Mouse (Mus musculus) telencephalon, adult 2 months (tissue): ENCODE measurements around the gene H2-Ob.

ENCODE experiments used
- DNase-seq: peaks from one replicate; pipeline ENCODE4 v3.0.0-alpha.2; 2011; ENCODE audit warnings: low read depth, low spot score

Gene H2-Ob

DNA sequence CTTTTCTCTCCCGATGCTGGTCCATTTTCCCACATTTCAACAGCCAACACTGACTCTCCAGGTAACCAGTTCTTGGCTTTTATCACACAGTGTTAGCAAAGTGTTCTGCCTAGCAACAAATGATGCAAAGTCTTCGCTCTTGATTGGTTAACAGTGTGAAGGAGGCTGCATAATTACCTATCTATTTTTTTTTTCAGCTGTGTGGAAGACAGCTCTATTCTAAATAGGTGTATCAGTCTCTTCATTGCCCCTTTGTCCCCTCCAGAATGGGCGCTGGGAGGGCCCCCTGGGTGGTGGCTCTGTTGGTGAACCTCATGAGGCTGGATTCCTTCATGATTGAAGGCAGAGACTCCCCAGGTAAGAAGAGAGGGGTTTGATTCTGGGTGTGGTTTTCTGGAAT is at the start of gene H2-Ob:
Gene H2-Ob, plus strand, starts transcription at position 198 of the 400 bp plus-strand sequence.
- DNase-seq: no peak

DNA sequence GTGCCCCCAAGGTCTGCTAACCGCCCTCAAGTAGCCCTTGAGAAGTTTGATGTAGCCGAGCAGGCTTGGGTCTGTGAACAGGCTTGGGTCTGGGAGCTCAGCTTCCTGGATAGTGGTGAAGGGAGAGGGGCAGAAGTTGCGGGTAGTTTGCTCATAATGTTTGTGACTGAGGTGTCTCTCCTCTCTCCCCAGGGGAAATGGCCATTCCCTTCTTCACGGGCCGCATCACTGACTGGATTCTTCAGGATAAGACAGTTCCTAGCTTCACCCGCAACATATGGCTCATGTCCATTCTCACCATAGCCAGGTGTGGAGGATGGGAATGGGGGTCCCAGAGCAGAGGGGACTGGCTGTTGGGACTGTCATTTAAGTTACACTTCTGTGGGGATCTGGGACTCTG is 49.7 kb upstream of the H2-Ob start:
- DNase-seq: no peak

DNA sequence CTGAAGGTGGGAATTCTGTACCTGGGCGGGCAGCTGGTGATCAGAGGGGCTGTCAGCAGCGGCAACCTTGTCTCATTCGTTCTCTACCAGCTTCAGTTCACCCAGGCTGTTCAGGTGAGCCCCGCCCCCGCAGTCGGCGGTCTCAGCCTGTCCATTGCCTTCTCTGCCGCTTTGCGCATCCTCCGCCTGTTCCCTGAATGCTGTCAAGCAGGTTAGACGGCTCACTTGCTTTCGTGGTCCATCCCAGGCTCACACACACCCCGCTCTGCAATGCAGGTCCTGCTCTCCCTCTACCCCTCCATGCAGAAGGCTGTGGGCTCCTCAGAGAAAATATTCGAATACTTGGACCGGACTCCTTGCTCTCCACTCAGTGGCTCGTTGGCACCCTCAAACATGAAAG is 45.9 kb upstream of the H2-Ob start:
- no peak for DNase-seq

DNA sequence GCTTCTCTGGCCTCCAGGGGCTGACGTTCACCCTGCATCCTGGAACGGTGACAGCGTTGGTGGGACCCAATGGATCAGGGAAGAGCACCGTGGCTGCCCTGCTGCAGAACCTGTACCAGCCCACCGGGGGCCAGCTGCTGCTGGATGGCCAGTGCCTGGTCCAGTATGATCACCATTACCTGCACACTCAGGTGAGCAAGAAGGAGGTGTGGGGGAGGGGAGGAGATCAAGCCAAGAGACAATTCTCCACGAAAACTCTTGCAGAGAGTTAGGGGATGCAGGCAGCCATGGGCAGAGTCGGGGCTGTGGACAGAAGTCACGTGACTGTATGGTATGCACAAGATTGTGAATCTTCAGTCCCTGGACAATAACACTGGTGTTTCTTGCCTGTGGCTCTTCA is 45.2 kb upstream of the H2-Ob start:
- DNase-seq: no peak

DNA sequence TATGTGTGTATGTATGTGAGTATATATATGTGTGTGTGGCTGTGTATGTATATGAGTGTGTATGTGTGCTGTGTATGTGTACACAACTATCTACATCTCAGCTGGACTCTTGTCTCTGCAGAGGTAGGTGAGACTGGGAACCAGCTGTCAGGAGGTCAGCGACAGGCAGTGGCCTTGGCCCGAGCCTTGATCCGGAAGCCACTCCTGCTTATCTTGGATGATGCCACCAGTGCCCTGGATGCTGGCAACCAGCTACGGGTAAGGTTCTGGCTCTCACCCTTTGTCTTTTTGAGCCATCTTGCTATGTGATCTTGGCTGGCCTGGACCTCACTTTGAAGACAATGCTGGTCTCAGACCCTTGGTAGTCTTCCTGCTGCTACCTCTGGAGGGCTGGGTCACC is 44.0 kb upstream of the H2-Ob start:
- DNase-seq: no peak

DNA sequence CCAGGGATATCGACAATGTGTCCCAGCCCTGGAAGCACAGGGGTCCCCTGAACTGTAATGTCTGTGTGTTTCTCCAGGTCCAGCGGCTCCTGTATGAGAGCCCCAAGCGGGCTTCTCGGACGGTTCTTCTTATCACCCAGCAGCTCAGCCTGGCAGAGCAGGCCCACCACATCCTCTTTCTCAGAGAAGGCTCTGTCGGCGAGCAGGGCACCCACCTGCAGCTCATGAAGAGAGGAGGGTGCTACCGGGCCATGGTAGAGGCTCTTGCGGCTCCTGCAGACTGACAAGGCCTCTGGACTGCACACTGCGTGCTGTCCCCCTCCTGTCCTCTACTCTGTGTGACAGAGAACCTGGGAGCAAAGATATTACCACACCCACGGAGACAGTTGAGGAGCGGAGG is 42.2 kb upstream of the H2-Ob start:
- no peak for DNase-seq

DNA sequence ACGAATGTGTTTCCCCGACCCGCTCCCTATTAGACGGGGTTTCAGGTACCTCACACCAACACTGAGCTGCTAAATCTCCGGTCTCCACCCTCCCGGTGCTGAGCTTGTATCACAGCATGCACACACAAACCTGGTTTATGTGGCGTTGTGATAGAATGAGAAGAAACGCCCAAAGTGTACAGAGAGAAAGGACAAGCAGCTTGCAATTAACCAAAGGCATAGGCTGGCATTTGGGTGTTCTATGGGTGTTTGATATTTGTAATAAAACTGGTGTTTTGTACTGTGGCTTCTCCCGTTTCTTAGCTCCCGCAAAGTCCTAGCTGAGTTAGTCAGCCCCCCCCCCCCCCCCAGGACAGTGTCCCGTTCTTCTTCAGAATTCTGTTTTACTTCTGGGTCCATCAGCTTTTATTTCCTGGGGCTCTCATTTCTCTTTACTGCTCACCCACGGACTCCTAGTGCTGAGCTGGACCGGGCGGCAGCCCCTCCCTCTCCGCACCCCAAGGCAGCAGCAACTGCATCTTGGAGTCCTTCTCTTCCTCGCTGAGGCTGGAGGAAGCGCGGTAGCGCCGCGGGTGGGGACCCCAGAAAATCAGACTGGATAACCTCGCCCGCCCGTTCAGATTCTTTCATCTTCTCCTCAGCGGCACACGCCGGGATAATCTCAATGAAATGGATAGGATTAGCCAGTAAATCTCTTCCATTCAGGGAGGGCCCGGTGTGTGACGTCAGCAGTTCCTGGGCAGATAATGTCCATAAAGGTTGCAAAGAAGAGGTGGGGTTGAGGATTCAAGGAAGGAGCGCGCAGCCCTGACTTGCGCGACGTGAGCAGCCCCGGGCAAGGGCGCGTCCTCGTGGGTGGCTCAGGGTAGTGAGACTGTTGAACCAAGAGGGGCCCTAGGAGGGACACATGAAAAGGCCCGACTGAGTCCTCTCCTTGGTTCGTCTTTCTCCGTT is 41.5 kb upstream of the H2-Ob start, which contains the start of gene Psmb8:
Gene Psmb8, plus strand, starts transcription at position 781 of the 954 bp plus-strand sequence.
- peak; percentile 67 for DNase-seq

DNA sequence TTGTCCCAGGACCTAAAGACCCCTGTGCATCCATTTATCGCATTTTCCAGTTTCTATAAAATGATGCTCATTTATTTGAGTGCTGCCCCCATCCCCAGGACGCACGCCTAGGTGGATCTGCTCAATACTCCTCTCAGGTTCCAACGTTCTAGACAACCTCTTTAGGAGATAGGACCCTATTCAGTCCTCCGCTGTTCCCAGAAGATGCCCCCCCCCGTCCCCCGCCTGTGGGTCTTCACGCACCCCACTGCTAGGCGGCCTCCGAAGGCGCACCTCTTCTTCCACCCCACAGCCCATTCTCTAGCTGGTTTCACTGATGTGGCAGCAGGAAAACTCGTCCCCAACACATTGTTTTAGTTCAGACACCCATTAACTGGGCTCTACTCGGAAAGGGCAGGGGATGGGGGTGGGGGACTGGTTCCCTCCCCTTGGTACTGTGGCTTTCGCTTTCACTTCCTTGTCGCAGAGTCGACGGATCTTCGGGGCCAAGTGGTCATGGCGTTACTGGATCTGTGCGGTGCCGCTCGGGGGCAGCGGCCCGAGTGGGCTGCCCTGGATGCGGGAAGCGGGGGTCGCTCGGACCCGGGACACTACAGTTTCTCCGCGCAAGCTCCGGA is 40.7 kb upstream of the H2-Ob start:
- no peak for DNase-seq

DNA sequence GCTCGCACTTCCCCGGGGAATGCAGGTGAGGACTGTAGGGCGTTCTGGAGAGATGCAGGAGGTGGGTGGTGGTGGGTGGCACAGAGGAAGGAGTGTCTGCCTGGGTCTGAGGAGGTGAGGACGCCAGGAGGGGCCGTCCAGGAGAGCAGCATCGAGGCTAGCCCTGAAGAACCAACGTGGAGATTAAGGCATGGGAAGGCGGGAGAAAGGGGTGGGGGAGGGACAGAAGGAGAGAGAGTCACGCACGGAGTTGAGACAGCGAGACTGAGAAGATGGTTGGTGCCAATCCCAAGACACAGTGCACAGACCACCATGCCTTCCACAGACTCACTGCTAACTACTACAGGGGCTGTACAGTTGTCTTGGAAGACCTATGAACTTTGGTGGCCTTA is 40.2 kb upstream of the H2-Ob start:
- no peak for DNase-seq

DNA sequence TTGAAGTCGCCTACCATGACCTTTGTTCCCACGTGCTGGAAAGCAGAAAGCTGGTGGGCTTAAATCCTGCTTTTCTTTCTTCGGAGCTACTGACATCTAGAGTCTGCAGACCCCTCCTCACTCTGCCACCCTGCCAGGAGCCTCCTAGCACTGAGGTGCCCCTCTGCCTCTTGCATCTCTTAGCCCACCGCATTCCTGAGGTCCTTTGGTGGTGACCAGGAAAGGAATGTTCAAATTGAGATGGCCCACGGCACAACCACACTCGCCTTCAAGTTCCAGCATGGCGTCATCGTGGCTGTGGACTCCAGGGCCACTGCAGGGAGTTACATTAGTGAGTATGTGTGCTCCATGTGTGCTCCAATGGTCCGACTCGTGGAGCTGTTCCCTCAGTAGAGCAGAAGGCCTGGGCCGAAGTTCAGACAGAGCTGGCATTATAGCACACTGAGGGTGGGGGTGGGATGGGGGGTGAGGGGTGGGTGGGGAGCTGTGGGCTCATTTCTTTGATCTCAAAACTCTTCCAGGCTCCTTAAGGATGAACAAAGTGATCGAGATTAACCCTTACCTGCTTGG is 39.6 kb upstream of the H2-Ob start:
- DNase-seq: no peak

DNA sequence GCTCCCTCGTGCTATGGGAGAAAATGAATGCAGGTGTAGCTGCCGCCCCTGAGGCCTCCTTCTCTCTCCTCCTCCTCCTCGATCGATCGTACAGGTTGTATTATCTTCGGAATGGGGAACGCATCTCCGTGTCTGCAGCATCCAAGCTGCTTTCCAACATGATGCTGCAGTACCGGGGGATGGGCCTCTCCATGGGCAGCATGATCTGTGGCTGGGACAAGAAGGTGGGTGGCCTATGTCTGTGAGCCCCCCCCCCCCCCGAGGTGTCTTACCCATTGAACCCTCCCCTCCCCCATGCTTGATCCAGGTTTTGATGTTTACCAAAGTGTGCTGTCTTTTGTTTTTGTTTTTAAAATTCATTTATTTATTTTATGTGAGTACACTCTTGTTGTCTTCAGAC is 38.7 kb upstream of the H2-Ob start:
- DNase-seq: no peak

DNA sequence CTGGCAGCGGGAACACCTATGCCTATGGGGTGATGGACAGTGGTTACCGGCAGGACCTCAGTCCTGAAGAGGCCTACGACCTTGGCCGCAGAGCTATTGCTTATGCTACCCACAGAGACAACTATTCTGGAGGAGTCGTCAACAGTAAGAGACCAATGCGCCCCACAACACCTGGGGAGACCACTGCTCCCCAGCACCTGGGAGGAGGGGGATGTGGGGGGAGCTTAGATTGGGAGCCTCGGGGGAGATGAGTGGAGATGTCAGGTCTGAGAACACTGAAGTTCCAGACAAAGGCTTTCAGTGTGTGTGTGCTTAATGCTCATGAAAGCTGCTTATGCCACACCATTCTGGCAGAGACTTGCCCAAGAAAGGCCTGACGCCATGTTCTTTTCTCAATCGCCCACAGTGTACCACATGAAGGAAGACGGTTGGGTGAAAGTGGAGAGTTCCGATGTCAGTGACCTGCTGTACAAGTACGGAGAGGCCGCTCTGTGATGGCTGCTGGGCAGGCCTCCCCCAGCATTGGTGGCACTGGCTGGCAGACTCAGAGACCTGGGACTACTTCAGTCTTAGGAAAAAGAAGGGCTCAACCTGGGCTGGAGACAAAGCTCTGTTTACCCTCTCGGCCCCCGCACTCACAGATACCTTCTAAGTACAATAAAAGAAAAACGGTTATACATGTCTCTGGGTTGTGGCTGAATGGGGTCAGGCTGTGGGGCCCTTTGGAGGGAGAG is 37.8 kb upstream of the H2-Ob start:
- no peak for DNase-seq

DNA sequence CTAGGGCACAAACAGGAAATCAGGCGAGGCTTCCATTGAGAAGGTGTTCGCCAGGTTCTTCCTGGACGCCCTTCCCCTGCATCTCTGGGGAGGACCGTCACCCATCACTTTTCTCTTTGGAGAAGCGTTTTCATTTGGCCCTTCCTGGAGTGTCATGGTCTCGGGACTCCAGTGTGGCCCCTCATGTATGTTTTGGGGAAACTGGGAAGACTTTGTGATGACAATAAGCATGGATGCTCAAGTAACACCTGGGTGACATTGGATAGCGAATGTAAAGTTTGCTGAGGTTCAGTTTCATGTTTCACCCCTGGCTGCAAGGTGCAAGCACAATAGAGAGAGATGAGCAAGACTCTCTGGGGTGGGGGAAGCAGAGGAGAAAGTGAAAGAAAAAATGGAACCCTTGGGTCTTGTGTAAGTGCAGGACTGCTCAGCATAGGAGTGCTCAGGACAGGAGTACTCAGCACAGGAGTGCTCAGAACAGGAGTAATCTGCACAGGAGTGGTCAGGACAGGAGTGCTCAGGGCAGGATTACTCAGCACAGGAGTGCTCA is 37.1 kb upstream of the H2-Ob start:
- DNase-seq: no peak

DNA sequence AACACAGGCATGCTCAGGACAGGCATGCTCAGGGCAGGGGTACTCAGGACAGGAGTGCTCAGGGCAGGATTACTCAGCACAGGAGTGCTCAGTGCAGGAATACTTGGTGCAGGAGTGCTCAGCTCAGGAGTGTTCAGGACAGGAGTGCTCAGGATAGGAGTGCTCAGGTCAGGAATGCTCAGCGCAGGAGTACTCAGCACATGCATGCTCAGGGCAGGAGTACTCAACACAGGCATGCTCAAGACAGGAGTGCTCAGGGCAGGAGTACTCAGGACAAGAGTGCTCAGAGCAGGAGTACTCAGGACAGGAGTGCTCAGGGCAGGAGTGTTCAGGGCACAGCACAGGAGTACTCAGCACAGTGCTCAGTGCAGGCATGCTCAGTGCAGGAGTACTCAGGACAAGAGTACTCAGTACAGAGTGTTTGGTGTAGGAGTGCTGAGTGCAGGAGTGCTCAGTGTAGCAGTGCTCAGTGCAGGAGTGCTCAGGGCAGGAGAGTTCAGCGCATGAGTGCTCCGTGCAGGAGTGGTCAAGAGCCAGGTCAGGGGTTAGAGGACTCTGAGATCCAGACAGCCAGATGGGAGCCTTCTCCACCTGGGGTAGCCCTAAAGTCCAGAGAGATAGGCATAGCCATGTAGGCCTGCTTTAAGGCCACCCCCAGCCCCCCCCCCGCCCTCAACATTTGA is 35.8 kb upstream of the H2-Ob start:
- DNase-seq: no peak

DNA sequence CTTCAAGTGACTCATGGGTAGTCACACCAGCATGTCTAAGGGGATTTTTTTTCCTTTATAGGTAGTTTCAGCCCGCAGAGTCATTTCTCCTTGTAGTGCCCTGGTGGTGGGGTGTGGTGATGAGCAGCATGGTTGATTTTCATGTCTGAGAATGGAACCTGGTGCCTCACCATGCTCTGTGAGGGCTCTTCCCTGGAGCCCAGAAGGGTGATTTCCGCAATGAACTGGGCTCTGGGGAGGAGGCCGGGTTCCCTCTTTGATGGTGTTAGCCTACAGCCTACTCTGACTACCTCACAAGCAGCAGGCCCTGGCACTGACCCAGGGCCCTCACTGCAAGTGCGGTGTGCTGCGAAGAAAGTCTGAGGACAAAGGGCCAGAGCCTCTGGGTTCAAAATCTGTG is 35.3 kb upstream of the H2-Ob start, which contains the start of gene Tap2:
Gene Tap2, plus strand, starts transcription at position 84 of the 400 bp plus-strand sequence.
- no peak for DNase-seq

DNA sequence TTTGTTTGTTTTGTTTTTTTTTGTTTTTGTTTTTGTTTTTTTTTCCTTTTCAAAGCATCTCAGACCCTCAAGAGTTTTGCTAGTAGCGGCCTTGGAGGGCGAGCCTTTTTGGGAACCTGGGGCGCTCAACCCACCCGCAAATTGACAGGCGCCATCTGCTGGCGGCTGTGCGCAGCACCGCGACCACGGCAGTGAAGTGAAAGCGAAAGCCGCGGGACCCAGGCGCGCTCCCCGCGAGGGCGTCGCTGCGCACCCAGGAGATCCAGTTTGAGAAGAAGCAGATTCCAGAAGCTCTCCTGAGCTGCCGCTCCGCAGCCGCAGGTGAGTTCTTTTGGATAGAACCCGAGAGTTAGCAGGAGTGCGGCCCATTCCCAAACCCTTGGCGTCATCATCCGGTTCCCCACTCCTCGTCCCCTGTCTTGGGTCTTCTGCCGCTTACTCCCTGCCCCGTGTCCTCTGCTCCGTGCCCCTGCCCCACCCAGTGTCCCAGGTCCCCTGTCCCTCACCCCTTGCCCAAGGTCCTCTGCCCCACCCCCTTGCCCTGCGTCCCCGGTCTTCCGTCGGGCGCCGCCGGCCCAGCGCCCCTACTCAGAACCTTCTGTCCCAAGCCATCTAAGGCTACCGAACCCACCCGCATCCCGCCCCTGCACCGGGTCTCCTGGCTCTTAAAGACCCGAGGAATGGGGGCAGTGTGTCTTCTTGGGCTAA is 34.2 kb upstream of the H2-Ob start:
- DNase-seq: no peak

DNA sequence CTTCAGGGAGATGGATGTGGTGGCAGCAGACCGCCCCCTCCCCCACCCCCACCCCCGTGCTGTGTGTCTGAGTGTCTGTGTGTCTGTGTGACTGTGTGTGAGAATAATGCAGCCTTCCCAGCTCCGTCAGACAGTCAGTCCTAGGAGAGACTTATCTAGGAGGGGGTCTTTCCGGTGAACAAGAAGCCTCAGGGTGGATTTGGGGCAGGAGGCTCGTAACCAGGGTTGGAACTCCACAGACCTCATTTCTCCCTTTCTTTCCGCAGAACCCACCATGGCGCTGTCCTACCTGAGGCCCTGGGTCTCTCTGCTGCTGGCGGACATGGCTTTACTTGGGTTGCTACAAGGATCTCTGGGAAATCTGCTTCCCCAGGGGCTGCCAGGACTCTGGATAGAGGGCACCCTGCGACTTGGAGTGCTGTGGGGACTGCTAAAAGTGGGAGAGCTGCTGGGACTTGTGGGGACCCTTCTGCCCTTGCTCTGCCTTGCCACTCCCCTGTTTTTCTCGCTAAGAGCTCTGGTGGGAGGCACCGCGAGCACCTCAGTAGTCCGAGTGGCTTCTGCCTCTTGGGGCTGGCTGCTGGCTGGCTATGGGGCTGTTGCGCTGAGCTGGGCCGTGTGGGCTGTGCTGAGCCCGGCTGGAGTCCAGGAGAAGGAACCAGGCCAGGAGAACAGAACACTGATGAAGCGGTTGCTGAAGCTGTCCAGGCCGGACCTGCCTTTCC is 33.5 kb upstream of the H2-Ob start:
- DNase-seq: no peak

DNA sequence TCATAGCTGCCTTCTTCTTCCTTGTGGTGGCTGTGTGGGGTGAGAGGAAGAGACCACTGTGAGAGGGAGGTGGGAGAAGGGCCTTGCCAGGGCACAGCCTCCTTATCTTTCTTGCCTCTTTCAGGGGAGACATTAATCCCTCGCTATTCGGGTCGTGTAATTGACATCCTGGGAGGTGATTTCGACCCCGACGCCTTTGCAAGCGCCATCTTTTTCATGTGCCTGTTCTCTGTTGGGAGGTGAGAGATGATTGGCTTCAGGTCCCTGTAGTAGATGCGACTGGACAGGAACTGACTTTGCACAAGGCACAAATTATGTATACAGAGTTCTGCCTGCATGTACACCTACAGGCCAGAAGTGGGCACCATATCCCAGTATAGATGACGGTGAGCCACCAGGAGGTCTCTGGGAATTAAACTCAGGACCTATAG is 32.9 kb upstream of the H2-Ob start:
- no peak for DNase-seq

DNA sequence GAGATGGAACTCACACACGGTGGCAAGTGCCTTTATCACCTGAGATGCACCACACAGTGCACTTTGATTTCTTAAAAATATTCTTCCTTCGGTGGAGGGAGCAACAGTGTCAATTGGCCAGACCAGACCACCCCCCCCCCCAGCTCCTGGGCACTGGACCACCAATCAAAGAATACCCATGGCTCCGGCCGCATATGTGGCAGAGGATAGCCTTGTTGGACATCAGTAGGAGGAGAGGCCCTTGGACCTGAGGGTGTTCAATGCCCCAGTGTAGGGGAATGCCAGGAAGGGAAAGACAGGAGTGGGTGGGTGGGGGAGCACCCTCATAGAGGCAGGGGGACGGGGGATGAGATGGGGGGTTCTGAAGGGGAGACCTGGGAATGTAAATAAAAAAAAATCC is 32.0 kb upstream of the H2-Ob start:
- no peak for DNase-seq

DNA sequence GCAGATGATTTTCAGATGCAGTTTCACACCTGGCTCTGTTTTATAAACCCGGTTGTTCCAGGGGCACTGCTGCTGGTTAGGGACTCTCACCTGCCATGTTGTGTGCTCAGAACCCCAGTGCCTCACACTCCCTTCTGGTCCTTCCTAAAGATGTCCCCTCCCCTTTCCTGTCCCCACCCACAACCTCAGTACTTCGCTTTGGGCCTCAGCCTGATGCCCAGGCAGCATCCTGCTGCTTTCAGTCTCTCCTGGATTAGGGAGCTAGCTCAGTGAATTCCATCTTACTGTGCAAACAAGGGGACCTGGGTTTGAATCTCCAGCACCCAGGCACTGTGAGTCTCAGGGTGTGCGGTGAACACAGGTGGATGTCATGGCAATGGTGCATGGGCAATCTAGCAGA is 31.2 kb upstream of the H2-Ob start:
- DNase-seq: no peak
